Mouse (Mus musculus): ENCODE measurements around the gene Psmc3ip. TPM values are rescaled to one million over a fixed set of nuclear protein-coding genes. Genes with fewer than 3 reads are reported as not detected.
A peak's percentile ranks its signal among the peaks of the same experiment; 100 is the strongest.

The Psmc3ip gene
- polyA plus RNA-seq, 1 experiment from 2014 or later: 45.7 TPM

DNA sequence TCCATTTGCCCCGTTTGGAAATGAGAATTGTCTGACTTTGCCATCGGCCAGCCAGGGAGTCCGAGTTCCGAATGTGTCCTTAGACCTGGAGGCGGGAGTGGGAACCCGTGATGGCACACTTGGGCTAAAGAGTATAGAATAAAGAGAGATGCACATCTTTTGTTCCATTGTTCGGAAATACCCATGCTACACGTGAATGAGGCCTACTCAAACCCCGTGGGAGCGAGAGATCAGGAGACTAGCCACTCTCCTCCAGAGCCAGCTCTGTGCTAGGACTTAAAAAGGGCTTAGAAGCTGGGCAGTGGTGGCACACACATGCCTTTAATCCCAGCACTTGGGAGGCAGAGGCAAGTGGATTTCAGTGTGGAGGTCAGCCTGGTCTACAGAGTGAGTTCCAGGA, 35.8 kb downstream of the Psmc3ip start:
- peaks cover 25% of the 10 kb centered on the region for H3K36me3 ChIP-seq

DNA sequence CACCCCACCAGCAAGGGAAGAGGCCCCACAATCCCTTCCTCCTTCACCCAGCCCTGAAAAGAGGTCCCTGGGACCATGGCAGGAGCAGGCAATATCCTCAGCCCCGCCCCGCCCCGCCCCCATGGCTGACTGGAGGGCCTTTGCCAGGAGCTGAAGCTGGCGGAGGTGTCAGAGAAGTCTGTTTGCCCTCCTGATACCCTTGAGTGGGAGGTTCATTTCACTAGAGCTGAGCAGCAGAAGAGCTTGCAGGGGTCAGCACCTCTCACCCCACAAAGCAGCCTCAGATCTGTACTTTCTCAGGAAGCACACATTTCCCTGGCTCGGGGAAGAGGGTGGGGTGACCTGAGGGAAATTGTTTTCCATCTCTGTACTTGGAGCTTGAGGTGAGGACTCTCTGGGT, 36.5 kb downstream of the Psmc3ip start:
- 75% methylated on average over 5 of the region's 5 CpGs for WGBS
- no peak overlapping the region for H3K9ac ChIP-seq
- H3K4me3 ChIP-seq: no peak overlapping the region
- peaks cover 24% of the 10 kb centered on the region for H3K4me1 ChIP-seq
- no peak overlapping the region for H3K27ac ChIP-seq
- H3K36me3 ChIP-seq: peaks cover 22% of the 10 kb centered on the region
- no peak overlapping the region for H3K4me2 ChIP-seq (replicated peaks)
- no peak for ATAC-seq (ENCODE audit: insufficient number of reproducible peaks, insufficient read depth, low FRiP score, low TSS enrichment)
- 0 out of 2 replicates have a peak, but pooled peaks cover 3% of the 10 kb centered on the region for H3K9me3 ChIP-seq
- H3K27me3 ChIP-seq: no peaks in the 10 kb centered on the region

More for the DNA sequence above, 35.8 kb downstream of the Psmc3ip start:
- H3K27me3 ChIP-seq: no peaks in the 10 kb centered on the region
- WGBS: 84% methylated on average over 10 of the region's 10 CpGs
- no peaks in the 10 kb centered on the region for H3K9me3 ChIP-seq
- H3K4me1 ChIP-seq: peaks cover 31% of the 10 kb centered on the region
- H3K9ac ChIP-seq: no peak overlapping the region
- H3K4me3 ChIP-seq: no peak overlapping the region
- peak overlapping the region; percentile 82 for H3K27ac ChIP-seq
- H3K4me2 ChIP-seq (replicated peaks): no peak overlapping the region
- ATAC-seq (ENCODE audit: insufficient number of reproducible peaks, insufficient read depth, low FRiP score, low TSS enrichment): no peak

DNA sequence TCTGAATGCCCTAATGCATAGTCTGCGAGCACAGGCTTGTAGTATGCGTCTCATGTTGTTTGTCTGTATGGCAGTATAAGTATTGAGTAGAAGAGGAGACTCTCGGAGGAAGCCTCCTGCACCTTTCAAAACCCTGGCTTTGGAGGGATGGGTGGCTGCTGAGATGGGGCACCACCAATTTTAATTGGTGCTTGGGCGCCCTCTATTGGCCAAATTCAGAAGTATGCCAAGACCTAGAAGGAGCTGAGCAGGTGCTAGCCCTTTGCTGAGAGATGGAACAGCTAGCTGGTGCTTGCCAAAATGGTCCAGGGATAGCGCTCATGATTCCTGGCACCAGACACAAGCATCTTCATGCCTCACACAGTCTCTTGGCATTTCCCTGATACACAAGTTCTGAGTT, 37.4 kb downstream of the Psmc3ip start:
- 37% methylated on average over 5 of the region's 5 CpGs for WGBS
- H3K27ac ChIP-seq: no peak overlapping the region
- H3K4me1 ChIP-seq: peaks cover 16% of the 10 kb centered on the region
- H3K4me2 ChIP-seq (replicated peaks): no peak overlapping the region
- H3K36me3 ChIP-seq: peaks cover 21% of the 10 kb centered on the region
- no peaks in the 10 kb centered on the region for H3K27me3 ChIP-seq
- H3K9me3 ChIP-seq: 0 out of 2 replicates have a peak, but pooled peaks cover 6% of the 10 kb centered on the region
- ATAC-seq (ENCODE audit: insufficient number of reproducible peaks, insufficient read depth, low FRiP score, low TSS enrichment): no peak
- H3K4me3 ChIP-seq: no peak overlapping the region
- H3K9ac ChIP-seq: no peak overlapping the region

DNA sequence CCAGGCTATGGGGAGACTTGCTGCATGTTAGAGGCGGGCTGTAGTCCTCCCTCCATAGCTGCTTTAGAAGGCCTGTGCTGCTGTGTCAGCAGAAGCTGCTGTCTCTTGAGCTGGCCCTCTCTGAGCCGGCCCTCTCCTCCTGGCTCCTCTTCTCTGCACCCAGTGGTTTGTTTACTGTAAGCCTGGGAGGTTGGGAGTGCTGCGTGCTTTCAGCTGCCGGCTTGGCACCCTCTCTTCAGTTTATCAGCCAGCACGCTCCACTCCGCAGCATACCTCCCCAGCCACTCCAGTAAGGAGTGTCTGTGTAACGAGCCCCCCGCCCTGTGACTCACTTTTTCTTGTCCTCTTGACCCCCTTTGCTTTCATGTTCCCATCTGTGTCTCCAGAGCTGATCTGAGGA, 38.4 kb downstream of the Psmc3ip start:
- Histone ChIP-seq H3K4me1 (peaks cover 9% of the 10 kb centered on the region; the same call in 1 of the 2 replicates), H3K9me3 (0 out of 2 replicates have a peak, but pooled peaks cover 6% of the 10 kb centered on the region), H3K36me3 (peaks cover 15% of the 10 kb centered on the region), H3K9ac (no peak overlapping the region), H3K4me2 (replicated peaks) (no peak overlapping the region), H3K4me3 (no peak overlapping the region), H3K27me3 (no peaks in the 10 kb centered on the region), H3K27ac (no peak overlapping the region)
- no peak for ATAC-seq (ENCODE audit: insufficient number of reproducible peaks, insufficient read depth, low FRiP score, low TSS enrichment)
- 64% methylated on average over 8 of the region's 8 CpGs for WGBS

DNA sequence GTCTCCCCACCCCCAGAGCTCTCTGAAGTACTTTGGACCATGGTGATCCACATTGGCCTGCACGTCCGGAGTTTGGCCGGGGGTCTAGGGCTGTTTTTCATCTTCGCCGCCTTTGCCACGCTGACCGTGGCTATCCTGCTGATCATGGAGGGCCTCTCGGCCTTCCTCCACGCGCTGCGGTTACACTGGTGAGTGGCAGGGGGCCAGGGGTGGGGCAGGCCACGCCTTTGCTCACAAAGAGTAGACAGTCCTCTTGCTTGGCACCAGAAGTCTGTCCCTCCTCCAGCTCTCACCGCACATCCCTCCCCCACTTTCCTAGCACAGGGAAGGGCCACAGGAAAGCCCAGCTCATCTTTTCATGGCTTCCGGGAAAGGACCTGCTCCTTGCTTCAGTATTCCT, 39.8 kb downstream of the Psmc3ip start:
- Histone ChIP-seq H3K9me3 (0 out of 2 replicates have a peak, but pooled peaks cover 6% of the 10 kb centered on the region), H3K36me3 (peaks cover 23% of the 10 kb centered on the region), H3K27me3 (no peaks in the 10 kb centered on the region), H3K4me1 (peaks cover 7% of the 10 kb centered on the region; the same call in 1 of the 2 replicates), H3K4me2 (replicated peaks) (no peak overlapping the region), H3K9ac (no peak overlapping the region), H3K4me3 (no peak overlapping the region), H3K27ac (no peak overlapping the region)
- no peak for ATAC-seq (ENCODE audit: insufficient number of reproducible peaks, insufficient read depth, low FRiP score, low TSS enrichment)
- 82% methylated on average over 14 of the region's 14 CpGs for WGBS

DNA sequence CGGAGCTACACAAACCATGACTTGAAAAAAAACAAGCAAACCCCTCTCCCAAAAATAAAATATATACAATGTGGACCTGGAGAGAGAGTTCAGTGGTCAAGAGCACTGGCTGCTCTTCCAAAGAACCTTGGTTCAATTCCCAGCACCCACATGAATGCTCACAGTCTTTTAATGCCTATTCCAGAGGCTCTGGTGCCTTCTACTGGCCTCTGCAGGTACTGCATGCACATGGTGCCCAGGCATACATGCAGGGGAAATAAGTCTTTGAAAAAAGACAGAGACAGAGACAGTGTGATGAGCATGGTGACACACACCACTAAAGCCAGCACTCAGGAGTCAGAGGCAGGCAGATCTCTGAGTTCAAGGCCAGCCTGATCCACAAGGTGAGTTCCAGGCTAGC, 41.3 kb downstream of the Psmc3ip start:
- 96% methylated on average over 1 of the region's 1 CpGs for WGBS
- Histone ChIP-seq H3K4me1 (no peaks in the 10 kb centered on the region), H3K9me3 (0 out of 2 replicates have a peak, but pooled peaks cover 6% of the 10 kb centered on the region), H3K27me3 (no peaks in the 10 kb centered on the region), H3K36me3 (peaks cover 34% of the 10 kb centered on the region), H3K27ac (no peak overlapping the region), H3K4me3 (no peak overlapping the region), H3K9ac (no peak overlapping the region), H3K4me2 (replicated peaks) (no peak overlapping the region)
- ATAC-seq (ENCODE audit: insufficient number of reproducible peaks, insufficient read depth, low FRiP score, low TSS enrichment): no peak

DNA sequence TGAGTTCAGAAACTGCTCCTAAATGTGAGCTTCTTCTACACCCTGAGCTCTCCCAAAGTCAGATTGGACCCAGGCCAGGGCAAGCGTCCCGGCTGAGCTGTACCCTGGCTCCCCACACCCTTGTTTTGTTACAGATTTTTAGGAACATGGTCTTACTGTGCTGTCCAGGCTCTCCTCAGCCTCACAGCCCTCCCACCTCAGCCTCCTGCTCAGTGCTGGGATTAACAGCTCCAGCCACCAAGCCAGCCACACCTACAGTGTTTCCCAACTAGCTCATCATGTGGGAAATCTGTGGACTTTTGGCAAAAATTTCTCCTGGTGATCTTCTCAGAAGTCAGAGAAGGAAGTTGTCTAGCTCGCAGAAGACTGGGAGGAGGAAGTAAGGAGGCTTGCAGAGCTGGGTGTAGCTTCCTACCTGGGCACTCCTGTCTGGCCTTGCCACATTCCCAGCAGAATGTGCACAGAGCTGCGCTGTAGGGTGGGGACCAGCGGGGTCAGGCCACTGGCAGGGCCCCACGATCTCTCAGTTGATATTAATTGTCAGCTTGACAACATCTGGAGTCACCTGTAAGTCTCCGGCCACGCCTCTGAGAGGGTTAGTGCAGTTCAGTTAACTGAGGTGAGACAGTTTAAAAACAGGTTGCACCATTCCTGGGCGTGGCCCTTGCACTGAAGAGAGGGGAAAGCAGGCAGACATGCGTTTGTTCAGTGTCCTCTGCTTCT, 42.3 kb downstream of the Psmc3ip start:
- H3K4me2 ChIP-seq (replicated peaks): no peak overlapping the region
- no peaks in the 10 kb centered on the region for H3K27me3 ChIP-seq
- no peak overlapping the region for H3K4me3 ChIP-seq
- 91% methylated on average over 10 of the region's 10 CpGs for WGBS
- H3K9ac ChIP-seq: no peak overlapping the region
- H3K36me3 ChIP-seq: peaks cover 41% of the 10 kb centered on the region
- 0 out of 2 replicates have a peak, but pooled peaks cover 6% of the 10 kb centered on the region for H3K9me3 ChIP-seq
- H3K4me1 ChIP-seq: no peaks in the 10 kb centered on the region
- ATAC-seq (ENCODE audit: insufficient number of reproducible peaks, insufficient read depth, low FRiP score, low TSS enrichment): no peak
- no peak overlapping the region for H3K27ac ChIP-seq

DNA sequence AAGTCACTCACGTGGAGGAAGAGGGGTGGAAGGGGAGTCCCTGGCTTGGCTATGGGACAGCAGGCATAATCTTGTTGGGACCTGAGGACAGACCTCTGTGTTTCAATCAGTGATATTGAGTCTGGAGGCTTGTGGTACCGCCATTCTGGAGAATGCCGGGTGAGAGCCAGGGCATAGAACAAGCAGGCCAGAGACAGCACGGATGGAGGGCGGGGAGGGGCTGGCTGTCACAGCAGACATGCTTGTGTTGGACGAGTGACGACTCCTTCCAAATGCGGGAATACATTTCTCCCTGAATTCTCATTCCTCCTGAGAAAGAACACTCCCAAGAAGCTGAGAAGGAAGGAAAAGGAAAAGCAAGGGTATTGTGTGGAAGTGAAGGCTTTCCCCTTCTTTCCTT, 43.6 kb downstream of the Psmc3ip start:
- H3K27ac ChIP-seq: no peak overlapping the region
- H3K4me2 ChIP-seq (replicated peaks): no peak overlapping the region
- WGBS: 84% methylated on average over 8 of the region's 8 CpGs
- H3K4me3 ChIP-seq: no peak overlapping the region
- 0 out of 2 replicates have a peak, but pooled peaks cover 6% of the 10 kb centered on the region for H3K9me3 ChIP-seq
- peaks cover 49% of the 10 kb centered on the region for H3K36me3 ChIP-seq
- no peak for ATAC-seq (ENCODE audit: insufficient number of reproducible peaks, insufficient read depth, low FRiP score, low TSS enrichment)
- no peaks in the 10 kb centered on the region for H3K27me3 ChIP-seq
- H3K9ac ChIP-seq: no peak overlapping the region
- no peaks in the 10 kb centered on the region for H3K4me1 ChIP-seq

DNA sequence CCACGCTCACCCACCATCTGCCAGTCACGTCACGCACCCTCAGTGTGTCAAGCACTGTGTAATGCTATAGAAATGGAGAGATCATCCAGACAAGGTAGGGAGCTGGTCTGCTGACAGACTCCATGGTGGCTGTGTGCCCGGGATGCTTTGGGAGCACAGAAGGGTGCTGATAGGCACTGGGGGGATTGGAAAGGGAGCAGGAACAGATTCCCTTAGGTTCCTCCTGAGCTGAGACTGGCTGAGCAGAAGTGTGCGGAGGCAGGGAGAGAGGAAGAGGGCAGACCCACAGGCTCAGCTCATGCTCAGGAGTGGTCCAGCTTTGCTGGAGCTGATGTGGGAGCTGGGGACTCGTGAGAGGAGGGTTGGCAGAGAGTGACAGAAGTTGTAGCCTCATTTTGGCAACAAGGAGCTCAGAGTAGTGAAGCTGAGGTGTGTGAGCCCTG, 44.2 kb downstream of the Psmc3ip start:
- H3K36me3 ChIP-seq: peaks cover 49% of the 10 kb centered on the region
- H3K4me3 ChIP-seq: no peak overlapping the region
- H3K4me2 ChIP-seq (replicated peaks): no peak overlapping the region
- H3K9me3 ChIP-seq: 0 out of 2 replicates have a peak, but pooled peaks cover 6% of the 10 kb centered on the region
- H3K4me1 ChIP-seq: no peaks in the 10 kb centered on the region
- no peak overlapping the region for H3K9ac ChIP-seq
- WGBS: 90% methylated on average over 6 of the region's 6 CpGs
- H3K27me3 ChIP-seq: no peaks in the 10 kb centered on the region
- no peak for ATAC-seq (ENCODE audit: insufficient number of reproducible peaks, insufficient read depth, low FRiP score, low TSS enrichment)
- H3K27ac ChIP-seq: no peak overlapping the region

DNA sequence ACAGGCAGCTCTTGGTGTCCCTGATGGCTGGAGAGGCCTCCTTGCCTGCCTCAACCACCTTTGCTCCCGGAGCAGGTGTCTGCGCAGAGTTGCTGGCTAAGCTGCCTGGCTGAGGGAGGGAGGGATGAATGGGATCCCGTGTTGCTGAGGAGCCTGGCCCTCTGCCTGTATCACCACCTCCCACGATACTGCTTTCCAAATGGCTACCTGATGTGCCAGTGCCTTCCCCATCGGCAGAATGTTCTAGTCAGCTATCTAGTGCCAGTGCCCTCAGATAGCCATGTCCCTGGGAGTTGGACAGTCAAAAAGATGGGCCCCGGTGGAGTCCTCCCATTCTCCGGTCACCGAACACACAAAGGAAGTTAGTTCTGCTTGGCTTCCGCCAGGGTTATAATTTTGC, 44.9 kb downstream of the Psmc3ip start:
- H3K27ac ChIP-seq: no peak overlapping the region
- WGBS: 93% methylated on average over 9 of the region's 9 CpGs
- no peak for ATAC-seq (ENCODE audit: insufficient number of reproducible peaks, insufficient read depth, low FRiP score, low TSS enrichment)
- H3K4me1 ChIP-seq: no peaks in the 10 kb centered on the region
- H3K27me3 ChIP-seq: no peaks in the 10 kb centered on the region
- H3K9me3 ChIP-seq: 0 out of 2 replicates have a peak, but pooled peaks cover 6% of the 10 kb centered on the region
- H3K4me2 ChIP-seq (replicated peaks): no peak overlapping the region
- H3K4me3 ChIP-seq: no peak overlapping the region
- H3K36me3 ChIP-seq: peaks cover 52% of the 10 kb centered on the region
- no peak overlapping the region for H3K9ac ChIP-seq

DNA sequence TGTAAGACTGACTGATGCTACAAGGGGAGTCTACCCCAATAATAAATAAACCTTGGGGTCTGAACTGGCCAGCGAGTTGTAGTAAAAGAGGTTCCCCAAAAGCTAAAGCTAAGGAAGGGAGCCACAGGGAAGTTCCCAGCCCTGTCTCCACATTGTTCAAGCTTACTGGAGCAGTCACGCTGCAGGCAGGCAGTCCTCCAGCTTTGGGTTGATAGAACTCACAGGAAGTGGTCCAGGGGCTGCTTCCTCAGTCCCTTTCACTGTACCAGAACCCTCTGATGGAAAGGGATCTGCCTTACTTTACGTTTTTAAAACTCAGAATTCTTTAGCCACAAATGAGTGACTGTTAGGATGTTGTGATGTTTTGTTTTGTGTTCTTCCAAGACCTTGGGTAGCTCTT, 47.7 kb downstream of the Psmc3ip start:
- no peaks in the 10 kb centered on the region for H3K9me3 ChIP-seq
- ATAC-seq (ENCODE audit: insufficient number of reproducible peaks, insufficient read depth, low FRiP score, low TSS enrichment): no peak
- no peak overlapping the region for H3K9ac ChIP-seq
- H3K36me3 ChIP-seq: peaks cover 71% of the 10 kb centered on the region
- H3K27ac ChIP-seq: no peak overlapping the region
- H3K4me2 ChIP-seq (replicated peaks): no peak overlapping the region
- 82% methylated on average over 3 of the region's 3 CpGs for WGBS
- H3K27me3 ChIP-seq: no peaks in the 10 kb centered on the region
- H3K4me1 ChIP-seq: no peaks in the 10 kb centered on the region
- H3K4me3 ChIP-seq: no peak overlapping the region

DNA sequence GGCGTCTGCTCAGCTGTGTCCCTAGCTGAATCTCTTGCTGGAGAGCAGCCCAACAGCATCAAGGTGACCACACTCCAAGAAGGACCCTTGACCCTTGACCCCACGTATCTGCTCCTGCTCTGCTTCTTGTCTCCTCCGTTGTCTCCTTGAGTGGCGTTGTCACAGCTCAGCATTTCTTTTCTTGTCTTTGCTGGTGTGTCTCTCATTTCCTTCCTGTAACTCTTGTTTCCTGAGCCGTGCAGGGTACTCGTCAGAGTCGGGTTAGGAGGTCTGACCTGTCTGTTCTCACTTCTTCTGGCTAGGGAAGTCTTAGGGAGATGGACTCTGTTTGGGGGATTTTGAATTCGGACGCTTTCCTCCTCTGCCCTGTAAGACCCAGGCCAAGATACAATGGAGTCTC, 48.8 kb downstream of the Psmc3ip start:
- WGBS: 60% methylated on average over 9 of the region's 9 CpGs
- Histone ChIP-seq H3K27me3 (no peaks in the 10 kb centered on the region), H3K4me3 (no peak overlapping the region), H3K36me3 (peaks cover 77% of the 10 kb centered on the region), H3K9ac (no peak overlapping the region), H3K4me2 (replicated peaks) (no peak overlapping the region), H3K4me1 (no peaks in the 10 kb centered on the region), H3K27ac (no peak overlapping the region), H3K9me3 (no peaks in the 10 kb centered on the region)
- ATAC-seq (ENCODE audit: insufficient number of reproducible peaks, insufficient read depth, low FRiP score, low TSS enrichment): no peak
